Mouse (Mus musculus): ENCODE measurements around the gene Atat1.

Atat1 gene

DNA sequence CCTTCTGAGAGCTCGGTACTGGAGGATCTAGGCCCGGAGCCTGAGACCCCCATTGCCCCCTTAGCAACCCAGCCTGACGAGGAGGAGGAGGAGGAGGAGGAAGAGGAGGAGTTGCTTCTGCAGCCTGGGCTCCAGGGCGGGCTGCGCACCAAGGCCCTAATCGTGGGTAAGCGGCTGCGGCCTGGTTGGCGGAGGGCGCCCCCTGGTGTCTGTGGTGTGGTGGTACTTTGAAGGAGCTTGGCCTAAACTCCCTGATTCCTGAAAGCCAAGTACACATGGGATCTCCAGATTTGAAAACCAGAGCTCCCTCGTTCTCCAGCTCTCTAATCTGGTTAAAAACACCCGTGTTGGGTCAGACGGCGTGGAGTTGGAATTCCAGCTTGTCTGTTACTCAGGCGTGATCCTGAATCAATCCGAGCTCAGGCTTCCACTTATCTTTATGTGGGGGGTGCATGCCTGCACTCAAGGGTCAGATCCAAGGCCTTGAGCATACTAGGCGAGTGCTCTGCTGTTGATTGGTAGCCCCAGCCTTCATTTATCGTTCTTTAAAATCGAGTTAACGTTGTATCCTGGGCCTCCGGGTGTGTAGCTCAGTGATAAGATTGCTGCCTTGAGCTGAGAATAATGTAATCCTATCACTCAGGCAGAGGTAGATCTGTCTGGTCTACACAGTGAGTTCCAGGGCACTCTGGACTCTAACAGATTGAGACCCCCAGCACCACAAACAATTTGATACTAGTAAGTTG, 35.9 kb downstream of the Atat1 start:
- peak; percentile 84 for DNase-seq (ENCODE audit: low read depth)

DNA sequence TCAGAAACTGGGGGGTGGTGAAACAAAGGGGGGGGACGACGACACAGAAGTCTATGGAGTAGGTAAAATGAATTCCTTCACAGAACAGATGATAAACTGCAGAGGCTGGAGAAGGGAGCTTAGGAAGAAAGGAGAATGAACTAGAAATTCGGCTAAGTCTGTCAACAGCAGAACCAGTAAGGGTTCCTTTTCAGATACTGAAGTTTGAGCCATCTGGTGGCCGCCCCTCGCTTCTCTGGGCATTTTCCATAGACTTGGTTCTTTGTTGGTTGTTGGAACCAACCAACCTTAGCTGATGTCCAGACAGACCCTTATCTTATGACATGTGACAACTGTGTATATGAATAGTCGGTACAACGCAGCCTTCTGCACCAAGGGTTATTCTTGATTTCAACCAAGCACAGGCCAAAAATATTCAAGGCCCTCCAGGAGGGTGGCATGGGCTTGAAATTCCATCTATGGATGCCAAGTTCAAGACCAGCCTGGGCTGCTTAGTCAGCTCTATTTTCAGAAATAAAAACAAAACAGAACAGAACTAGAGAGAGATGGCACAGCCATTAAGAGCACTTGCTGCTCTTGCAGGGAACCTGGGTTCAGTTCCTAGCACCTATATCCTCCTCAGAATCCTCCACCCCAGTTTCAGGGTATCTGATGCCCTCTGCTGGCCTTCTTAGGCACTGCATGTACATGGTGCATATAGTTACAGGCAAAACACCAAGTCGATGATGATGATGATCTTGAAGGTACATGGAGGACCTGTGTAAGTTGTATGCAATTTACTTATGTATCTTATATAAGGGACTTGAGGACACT, 38.8 kb downstream of the Atat1 start:
- peak; percentile 75 for DNase-seq (ENCODE audit: low read depth)

DNA sequence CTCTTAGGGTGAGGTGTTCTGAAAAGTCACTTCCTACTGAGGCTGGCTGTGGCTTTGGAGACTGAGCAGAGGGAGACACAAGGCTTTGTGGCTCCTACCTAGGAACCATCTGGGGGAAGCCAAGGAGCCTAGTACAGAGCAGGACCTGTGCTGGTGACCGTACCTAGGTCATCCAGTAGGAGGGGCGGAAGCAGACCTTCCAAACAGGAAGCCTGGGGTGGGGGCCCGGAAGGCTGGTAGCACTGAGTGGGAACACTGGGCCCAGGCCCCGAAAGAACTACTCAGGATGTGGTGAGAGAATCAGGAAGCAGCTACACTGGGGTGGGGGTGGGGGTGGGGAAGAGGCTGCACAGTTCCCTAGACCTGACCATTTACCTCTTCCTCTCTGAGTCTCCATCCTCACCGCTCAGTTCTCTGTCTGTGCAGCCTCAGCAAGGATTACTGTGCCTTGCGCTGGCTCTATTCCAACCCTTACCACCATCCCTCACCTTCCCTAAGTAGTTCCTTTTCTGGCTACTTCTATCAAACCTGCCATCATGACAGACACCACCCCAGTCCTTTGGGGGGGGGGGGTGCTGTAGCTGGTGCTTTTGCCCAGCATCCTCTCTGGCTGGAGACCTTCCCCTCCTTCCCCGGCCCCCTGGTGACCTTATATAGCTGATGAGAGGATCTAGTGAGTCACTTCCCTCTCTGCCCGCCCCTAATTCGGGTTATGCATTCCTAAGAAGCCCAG, 39.6 kb downstream of the Atat1 start:
- peak; percentile 100 for DNase-seq (ENCODE audit: low read depth)

DNA sequence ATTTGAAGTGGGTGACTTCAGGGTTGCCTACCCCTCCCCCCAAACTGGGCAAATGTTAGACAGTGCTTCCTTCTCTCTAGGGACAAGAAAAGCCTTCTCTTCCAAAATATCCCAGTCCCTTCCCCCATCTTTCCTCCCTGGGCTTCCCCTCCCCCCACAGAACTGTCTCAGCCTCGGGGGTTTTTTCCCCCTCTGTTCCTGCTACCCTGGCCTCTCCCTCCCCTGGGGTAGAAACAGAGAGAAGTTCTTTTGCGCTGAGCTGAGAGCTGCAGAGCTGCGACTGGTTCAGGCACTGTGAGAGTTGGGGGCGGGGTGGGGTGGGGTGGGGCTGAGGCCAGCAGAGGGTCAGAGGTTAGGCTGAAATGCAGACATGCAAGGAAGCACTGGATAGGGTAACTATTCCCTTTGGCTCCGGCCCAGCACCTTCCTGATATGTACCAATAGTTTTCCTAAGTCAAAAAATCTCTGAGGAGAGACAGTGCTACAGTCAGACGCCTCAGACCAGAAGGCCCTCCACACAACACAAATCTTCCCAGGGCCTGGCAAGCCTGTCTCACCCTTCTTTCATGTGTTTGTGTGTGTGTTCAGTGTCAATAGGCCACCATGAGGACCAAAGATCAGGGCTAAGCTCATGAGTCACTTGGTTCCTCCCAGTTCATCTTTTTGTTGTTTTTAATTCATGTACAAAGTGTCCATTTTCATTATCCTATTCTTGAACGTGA, 40.4 kb downstream of the Atat1 start:
- peak; percentile 79 for DNase-seq (ENCODE audit: low read depth)

DNA sequence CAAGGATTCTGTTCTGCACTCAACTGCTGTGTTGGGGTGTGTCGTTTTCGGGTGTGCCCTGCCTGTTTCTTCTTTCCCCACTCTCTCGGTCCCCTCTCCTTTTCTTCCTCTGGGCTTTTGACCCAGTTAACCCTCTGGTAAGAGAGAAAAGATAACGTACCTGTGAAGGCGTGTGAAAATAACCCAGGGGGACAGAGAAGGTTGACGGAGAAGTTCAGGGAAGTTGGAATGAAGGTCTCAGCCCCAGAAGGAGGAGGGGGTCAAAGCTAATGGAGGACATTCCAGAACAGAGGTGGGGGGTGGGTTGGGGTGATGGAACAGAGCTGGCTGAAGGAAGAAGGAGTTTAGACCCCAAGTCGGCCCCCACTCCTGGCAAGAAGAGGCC, 40.9 kb downstream of the Atat1 start:
- DNase-seq (ENCODE audit: low read depth), result no peak

DNA sequence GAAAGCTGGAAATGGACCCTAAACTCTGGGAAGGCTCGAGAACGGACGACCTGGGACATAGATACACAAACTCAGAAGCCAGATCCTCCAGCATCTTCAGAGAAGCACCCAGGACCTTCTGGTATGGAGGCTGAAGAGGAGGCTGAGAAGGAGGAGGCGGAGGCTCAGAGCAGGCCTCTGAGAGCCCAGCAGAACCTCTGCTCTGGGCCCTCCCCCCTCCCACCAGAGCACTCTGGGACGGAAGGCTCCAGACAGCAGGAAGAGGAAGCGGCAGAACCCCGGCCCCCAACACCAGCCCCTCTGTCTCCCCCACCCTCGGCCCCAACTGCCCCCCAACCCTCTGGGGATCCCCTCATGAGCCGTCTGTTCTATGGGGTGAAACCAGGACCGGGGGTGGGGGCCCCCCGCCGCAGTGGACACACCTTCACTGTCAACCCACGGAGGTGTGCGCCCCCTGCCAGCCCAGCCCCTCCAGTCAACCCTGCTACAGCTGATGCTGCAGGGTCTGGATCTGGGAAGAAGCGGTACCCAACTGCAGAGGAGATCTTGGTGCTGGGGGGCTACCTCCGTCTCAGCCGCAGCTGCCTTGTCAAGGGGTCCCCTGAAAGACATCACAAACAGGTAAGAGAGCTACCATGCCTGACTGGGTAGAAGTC, 41.6 kb downstream of the Atat1 start:
- peak; percentile 70 for DNase-seq (ENCODE audit: low read depth)

DNA sequence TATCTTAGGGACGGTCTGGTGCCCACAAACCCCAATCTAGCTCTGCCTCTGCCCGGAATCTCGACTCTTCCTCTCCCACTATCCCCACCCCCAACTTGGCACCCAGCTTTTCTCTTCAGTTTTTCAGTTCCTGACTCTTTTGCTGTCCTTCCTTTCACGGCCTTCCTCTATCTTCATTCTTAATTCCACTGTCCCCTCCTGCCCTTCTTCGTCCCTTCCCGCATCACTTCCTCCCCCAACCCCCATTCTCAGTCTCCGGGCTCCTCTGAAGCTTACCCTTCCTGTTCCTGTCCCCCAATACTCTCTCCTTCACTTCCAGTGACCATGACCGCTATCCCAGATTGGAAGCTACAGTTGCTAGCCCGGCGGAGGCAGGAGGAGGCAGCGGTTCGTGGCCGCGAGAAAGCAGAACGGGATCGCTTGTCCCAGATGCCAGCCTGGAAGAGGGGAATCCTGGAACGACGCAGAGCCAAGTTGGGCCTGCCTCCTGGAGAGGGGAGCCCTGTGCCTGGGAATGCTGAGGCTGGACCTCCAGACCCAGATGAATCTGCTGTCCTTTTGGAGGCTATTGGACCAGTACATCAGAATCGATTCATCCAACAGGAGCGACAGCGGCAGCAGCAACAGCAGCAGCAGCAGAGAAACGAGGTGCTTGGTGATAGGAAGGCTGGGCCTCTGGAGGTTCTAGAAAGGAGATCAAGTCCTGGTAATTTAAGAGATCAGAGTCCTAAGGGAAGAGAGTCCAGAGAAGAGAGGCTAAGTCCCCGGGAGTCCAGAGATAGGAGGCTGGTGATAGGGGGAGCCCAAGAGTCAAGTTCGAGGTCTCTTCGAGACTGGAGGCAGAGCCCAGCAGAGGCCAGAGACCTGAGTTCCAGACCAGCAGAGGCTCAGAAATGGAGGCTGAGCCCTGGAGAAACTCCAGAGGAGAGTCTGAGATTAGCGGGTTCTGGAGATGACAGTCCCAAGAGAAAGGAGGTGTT, 42.7 kb downstream of the Atat1 start:
- DNase-seq (ENCODE audit: low read depth), result peak; percentile 86

DNA sequence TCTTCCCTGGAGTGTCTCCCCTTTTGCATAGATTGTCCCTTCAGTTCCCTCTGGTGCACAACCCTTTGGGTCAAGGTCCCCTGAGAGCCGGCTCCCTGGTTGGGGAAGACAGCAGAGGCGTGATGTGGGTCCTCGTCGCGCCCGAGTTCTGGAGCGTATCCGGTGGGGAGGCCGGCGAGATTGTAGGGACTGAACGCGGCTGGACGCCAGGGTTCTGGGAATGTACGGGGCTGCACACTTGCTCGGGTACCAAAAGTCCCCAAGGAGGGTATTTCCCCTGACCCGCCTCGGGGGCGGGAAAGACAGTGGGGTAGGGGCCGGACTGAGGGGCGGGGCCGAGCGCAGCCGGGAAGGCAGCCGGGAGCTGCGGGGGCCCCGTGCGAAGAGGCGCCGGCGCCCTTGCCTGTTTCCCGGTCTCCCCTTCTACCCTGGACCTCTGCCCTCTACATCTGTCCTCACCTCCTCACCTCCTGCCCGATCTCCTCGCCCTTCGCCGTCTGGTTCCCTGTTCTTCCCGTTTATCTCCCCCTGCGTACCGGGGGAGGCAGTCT, 43.5 kb downstream of the Atat1 start:
- DNase-seq (ENCODE audit: low read depth), result no peak

DNA sequence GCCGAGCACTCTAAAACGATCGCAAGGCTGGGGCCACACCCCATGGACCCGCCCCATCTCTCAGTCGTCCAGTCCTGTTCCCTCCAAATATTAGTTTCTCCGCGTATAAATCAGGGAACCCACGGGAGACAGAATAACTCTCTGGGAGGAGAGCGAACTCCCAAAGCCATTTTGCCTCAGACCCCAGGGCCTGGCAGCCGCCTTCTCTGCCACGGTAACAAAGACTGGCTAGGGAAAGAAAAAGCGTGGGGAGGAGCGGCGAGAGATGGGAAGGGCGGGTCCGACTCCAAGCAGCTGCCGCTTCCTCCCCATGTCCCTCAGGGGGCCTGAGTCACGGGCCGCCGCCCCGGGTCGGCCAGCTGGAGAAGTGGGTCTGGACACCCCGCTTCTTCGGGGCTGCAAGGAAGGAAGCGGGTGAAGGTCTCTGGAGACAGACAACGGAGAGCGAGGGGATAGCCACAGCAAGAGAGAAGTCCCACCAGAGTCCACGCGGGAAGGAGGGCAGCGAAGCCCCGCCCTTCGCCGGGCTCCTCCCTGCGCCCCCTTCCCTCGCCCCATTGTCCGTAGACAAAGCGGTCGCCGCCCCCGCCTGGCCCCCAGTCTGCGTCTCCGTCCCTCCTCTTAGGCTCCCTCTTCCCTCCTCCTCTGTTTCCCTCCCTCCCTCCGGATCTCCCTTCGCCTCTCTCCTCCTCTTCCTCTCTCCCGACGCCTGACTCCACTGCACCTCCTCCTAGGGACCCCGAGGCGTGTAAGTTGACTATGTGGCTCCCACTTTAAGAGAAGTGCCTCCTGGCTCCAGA, 44.2 kb downstream of the Atat1 start, which contains the start of gene Ppp1r18:
Gene Ppp1r18 (plus strand): TSS at position 113 of the 800 bp plus-strand sequence.
- DNase-seq (ENCODE audit: low read depth), result peak; percentile 86

DNA sequence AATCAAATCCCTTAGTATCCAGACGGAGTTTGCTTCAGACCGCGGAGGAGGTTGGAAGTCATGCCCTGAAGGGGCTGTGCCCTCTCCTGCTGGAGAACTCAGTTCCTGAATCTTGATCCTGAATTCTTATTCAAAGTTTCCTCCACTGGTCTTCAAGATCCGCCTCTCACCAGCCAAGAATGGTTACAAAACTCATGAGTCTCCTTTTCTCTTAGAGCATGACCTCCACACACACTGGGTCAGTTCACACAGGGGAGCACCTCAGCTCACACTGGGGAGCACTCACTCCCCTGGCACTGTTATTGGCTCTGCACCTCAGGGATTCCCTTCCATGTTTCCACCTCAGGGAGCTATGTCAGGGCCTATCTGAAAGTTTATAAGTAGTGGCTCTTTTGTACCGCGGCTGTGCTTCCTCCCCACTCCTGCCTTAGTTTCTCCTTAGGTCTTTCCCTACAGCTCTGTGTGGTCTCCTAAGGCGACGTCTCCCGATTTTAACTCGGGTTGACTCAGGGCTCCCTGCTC, 45.0 kb downstream of the Atat1 start:
- DNase-seq (ENCODE audit: low read depth), result peak; percentile 24

DNA sequence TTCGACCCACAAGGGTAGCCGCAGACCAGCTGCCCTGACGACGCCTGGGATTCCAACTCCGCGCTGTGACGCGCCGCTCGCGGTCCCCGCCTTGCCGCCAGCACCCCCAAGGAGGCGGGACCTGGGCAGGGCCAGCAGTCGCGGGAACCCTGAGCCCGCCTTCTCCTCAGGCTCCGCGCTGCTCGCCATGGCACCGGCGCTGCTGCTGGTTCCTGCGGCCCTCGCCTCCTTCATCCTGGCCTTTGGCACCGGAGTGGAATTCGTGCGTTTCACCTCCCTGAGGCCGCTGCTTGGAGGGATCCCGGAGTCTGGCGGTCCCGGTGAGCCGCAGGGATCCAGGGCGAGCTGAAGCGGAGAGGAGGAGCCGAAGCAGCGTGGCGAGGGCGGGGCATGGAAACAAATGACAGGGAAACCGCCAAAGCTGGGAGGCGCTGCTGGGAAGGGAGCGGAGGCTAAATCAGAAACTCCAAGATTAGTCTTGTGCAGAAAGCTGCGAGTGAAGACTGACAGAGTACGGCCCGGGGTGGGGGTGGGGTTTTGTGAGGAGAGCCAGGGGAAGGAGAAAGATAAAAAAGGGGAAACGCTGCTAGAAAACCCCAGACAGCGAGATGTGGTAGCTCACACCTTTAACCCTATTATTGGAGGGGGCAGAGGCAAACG, 48.5 kb downstream of the Atat1 start, which contains the start of gene Nrm:
Gene Nrm (plus strand): TSS at position 121 of the 660 bp plus-strand sequence.
- peak; percentile 94 for DNase-seq (ENCODE audit: low read depth)

DNA sequence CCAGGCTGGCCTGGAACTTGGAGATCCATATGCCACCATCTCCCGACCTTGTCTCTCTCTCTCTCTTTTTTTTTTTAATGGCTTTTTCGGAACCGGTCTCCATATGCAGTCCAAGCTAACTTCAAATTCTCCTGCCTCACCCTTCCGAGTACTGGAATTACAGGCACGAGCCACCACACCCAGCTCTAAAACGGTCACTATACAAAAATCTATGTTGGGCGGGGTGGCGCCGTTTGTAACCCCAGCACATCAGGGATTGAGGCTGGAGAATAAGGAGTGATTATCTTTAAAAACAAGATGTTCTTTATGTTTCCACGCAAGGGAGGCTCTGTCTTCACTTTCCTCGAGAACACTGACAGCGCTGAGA, 49.1 kb downstream of the Atat1 start:
- DNase-seq (ENCODE audit: low read depth), result no peak

DNA sequence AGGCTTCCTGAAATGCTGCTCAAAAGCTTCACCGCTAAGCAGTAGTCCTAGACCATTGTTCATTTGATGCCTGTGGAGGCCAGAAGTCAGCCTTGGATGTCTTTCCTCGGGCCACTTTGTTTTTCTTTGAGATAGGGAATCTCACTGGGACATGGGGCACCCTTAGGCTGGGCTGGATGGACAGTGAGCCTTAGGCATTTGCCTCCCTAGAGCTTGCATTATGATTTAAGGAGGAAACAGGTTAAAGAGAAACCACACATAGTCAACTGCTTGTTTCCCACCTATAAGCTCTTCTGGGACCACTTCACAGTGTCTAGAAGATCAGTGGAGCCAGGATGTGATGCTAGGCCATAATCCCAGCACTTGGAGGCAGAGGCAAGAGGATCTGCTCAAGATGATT, 50.0 kb downstream of the Atat1 start:
- DNase-seq (ENCODE audit: low read depth), result no peak

DNA sequence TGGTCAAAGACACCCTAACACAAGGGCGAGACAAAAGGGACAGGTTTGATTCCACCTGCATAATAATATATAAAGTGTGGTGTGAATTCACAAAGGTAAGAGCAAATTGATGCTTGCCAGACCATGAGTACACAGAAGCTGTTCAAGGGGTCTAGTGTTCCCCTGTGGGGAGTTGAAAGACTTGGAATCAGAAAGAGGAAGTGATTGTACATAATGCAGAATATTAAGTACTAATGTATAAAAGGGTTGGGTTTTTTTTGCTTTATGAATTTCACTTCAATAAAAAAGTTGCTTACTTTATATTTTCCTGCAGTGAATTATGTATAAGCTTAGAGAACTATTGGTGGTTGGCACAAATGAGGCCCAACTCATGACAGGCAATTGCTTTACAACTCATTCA, 50.5 kb downstream of the Atat1 start:
- no peak for DNase-seq (ENCODE audit: low read depth)

DNA sequence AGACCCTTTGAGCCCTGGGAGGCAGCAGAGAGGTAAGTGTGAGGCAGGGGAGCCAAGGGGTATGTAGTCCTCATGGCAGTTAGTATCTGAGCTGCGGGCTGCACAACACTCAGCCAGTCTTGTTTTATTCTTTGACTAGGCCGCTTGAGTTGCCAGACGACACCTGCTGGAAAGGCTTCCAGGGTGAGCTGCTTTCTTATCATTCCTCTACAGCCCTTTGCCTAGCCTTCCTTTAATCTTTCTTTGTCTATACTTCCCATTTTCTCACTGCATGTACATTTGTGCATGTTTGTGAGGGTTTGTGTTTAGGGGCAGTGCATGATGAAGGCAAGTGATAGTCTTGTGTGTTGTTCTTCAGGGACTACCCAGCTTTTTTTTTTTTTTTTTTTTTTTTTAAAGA, 58.9 kb downstream of the Atat1 start:
- no peak for DNase-seq (ENCODE audit: low read depth)

DNA sequence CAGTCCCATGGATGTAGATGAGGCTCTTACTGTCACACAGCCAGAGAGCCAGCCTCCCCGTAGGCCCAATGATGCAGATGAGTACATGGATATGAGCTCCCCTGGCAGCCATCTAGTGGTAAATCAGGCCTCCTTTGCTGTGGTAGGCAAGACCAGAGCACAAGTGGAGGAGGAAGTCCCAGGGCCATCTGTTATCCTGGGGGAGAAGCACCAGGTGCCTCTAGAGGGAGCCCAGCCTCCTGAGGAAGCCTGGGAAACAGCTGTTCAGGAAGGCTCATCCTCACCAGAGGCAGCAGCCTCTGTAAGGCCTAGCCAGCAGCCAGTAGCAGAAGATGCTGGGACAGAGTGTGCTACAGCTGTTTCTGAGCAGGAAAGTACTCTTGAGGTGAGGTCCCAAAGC, 61.8 kb downstream of the Atat1 start:
- DNase-seq (ENCODE audit: low read depth), result peak; percentile 69
